Mouse (Mus musculus) ZHBTc4 (cell line): ENCODE data around the gene Atp6v1c2.

Source experiments
- DNase-seq: peaks from one replicate; pipeline ENCODE4 v3.0.0-alpha.2; 2011; ENCODE audit warnings: low read depth, low spot score

The Atp6v1c2 gene

GRCm38 (mm10) chr12:17258431-17258830 lies 70.7 kb downstream of the Atp6v1c2 start:
- peak; percentile 19 for DNase-seq

- DNase-seq: peak; percentile 80
Observed at GRCm38 (mm10) chr12:17256905-17257304, 72.3 kb downstream of the Atp6v1c2 start.

DNA sequence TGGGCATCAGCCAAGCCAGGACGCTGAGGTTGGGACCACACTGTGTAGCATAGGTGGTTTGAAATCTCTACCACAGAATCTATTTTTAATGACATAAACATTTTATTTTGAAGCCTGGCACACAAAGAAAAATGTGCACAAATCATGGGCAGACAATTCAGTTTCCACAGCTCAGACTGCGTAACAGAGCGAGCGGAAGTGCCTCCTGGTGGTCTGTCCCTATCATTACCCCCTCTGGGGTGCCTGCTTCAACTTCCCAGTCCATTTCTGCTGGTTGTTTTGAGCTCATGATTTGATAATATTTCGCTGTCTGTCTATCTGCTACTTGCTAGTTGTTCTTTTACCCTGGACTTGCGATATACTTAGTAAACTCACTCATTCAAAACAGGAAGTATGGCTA lies 73.6 kb downstream of the Atp6v1c2 start:
- DNase-seq: peak; percentile 52

GRCm38 (mm10) chr12:17253069-17253468 lies 76.1 kb downstream of the Atp6v1c2 start:
- peak; percentile 90 for DNase-seq

- DNase-seq: no peak
Observed at GRCm38 (mm10) chr12:17250962-17251361, 78.2 kb downstream of the Atp6v1c2 start.

DNA sequence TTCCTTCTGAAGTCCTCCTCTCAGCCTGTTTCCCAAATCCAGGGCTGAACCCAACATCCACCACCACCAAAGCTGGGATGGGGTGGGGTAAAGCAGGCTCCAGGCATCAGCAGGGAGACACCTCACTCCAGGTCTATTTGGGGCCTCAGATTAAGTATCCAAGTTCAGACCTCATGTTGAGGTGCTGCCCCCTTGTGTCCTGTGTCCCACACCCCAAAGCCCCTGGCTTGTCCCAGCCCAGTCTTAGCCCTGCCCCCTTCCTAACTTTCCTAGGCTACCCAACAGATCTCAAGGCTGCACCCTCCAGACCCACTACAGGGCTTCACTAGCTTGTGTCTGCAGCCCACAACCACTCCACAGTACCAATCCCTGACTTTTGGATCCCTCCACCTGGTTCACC lies 87.1 kb downstream of the Atp6v1c2 start:
- DNase-seq: no peak

- DNase-seq: no peak
Observed at GRCm38 (mm10) chr12:17241614-17242013, 87.5 kb downstream of the Atp6v1c2 start.

GRCm38 (mm10) chr12:17241016-17241415 lies 88.1 kb downstream of the Atp6v1c2 start:
- DNase-seq: no peak

DNA sequence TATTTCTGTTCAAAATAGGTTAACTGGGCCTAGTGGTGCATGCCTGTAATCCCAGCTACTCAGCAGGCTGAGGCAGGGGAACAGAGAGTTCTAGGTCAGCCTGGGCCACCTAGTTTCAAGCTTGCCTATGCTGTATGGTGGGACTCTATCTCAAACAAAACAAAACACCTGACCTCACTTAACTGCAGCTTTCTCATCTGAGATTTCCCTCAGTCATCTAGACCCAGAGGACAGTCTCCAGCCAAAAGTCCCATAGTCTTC lies 89.8 kb downstream of the Atp6v1c2 start:
- no peak for DNase-seq

- DNase-seq: no peak
Observed at GRCm38 (mm10) chr12:17238588-17239427, 90.4 kb downstream of the Atp6v1c2 start.

DNA sequence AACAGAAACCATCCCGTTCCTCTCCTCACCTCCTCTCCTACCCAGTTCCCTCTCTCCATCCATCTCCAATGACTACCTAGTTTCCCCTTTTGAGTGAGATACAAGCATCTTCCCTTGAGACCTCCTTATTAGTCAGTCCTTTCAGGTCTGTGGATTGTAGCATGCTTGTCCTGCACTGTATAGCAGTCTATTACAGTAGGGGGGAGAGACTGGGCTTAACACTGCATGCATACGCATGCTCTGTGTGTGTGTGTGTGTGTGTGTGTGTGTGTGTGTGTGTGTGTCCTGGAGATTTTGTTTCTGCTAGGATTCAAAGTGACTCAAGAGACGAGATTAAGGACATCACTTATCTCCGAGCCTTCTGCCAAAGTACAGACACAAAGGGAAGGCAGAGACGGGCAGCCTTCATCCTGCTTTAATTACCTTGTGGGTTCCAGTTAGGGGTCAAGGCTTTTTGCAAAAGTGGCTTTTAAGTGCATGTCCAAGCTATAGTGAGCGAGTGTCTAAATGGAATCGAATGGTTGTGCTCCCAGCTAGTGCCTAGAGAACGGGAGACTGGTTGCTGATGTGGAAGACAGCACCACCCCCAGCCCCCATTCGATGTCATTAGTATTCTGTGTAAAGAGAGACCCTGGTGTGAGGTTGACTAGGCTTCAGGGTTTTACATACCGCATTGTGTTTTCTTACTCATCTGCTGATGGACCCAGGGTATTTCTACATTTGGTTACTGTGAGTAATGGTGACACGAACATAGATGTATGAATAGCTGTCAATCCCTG lies 93.4 kb downstream of the Atp6v1c2 start:
- DNase-seq: no peak
